Mouse (Mus musculus): ENCODE results near the gene Igfbp2.

DNA sequence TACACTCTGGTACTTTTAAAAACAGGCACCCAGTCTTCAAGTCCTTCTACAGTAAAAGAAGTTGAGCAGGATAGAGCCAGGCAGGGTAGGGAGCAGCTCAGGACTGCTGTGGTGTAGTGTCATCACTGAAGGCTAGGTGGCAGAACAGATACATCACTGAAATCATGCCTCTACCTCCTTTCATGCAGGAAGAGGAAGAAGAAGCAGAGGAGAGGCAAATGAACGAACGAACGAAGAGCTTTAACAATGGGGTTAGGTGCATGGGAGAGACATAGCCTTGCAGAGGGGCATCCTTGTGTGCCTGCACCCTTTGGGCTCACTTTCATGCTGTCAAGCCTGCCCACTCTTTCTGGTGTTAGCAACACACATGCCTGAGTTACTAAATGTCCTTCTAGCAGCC lies 53.6 kb downstream of the Igfbp2 start:
- TF ChIP-seq CTCF (IDR thresholded peaks at IDR 0.05; ENCODE audit: low read depth) (peak; percentile 90), EP300 (IDR thresholded peaks at IDR 0.05; ENCODE audit: low read depth) (no peak)
